Mouse (Mus musculus): ENCODE measurements at regions not wholly inside any gene's neighbourhood (a gene's known extent, or its start where the extent isn't known, plus 50 kb on each side); places are given as distances from the start of the nearest gene placed in this dataset.

DNA sequence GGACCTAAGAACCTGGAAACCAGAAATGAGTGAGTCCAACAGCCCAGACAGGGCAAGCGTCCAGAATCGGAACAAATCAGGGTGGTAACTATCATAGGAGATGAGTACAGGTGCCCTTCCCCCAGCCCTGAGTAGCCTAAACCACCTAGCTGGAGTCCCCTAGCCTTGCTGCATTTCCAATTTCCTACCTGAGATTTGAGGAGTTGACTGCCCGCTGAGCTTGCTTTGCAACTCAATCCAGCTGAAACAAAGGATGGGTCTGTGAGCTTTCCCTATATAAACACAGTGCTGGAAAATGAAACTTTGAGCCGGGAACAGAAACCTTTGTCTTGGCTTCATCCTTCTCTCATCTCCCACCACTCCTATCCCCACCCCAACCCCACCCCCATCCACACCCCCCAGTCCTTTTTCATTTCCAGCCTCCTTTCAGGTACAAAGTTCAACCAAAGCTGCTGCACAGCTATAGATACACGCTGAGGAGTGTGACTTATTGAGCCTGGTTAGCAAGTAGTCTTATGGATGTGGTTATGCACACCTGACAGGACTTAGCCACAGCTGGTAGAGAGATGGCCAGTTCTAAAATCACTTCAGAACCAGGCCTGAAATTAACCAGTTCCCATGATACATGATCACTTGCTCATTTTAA is 61.0 kb upstream of the Ccn6 start:
- Histone ChIP-seq H3K4me1 (ENCODE audit: control insufficient read depth, insufficient read depth, insufficient read length) (no peaks in the 10 kb centered on the region), H3K4me3 (ENCODE audit: extremely low read depth, insufficient read depth, insufficient read length) (no peak overlapping the region), H3K27me3 (ENCODE audit: control insufficient read depth, insufficient read depth, low read length) (no peaks in the 10 kb centered on the region), H3K36me3 (ENCODE audit: control insufficient read depth, insufficient read depth, low read length) (no peaks in the 10 kb centered on the region), H3K27ac (ENCODE audit: insufficient read depth, low read length) (no peak overlapping the region)
- WGBS = 87% methylated on average over 5 of the region's 5 CpGs
- no peak for DNase-seq (ENCODE audit: low read depth in 1 of 2, low spot score in 2 of 2)
- TF ChIP-seq CTCF (IDR thresholded peaks at IDR 0.05; ENCODE audit: extremely low read depth, insufficient read depth, insufficient read length, insufficient replicate concordance) (no peak), POLR2A (IDR thresholded peaks at IDR 0.05; ENCODE audit: low read depth, low read length) (no peak)

DNA sequence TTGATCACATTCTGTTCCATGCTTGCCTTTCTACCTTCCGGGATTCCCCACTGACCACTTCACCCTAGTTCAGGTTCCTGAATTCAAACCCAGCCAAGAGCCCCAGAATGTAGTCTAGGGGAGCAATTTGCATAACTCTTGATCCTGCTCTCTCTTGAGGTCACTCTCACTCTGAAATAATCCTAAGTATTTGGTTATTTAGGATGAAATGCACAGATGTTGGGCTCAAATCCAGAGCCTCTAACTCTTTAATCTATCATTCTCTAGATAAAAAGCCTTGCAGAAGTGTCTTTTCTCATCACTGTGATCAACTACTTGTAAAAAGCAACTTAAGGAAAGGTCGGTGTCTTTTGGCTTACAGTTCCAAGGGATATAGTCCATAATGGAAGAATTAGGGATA is 57.4 kb upstream of the Ccn6 start:
- no peaks in the 10 kb centered on the region for H3K4me1 ChIP-seq (ENCODE audit: control insufficient read depth, insufficient read depth, insufficient read length)
- H3K27me3 ChIP-seq (ENCODE audit: control insufficient read depth, insufficient read depth, low read length) = no peaks in the 10 kb centered on the region
- H3K27ac ChIP-seq (ENCODE audit: insufficient read depth, low read length) = no peak overlapping the region
- no peaks in the 10 kb centered on the region for H3K36me3 ChIP-seq (ENCODE audit: control insufficient read depth, insufficient read depth, low read length)
- 97% methylated on average over 2 of the region's 2 CpGs for WGBS
- no peak for TF ChIP-seq POLR2A (IDR thresholded peaks at IDR 0.05; ENCODE audit: low read depth, low read length)
- no peak for TF ChIP-seq CTCF (IDR thresholded peaks at IDR 0.05; ENCODE audit: extremely low read depth, insufficient read depth, insufficient read length, insufficient replicate concordance)
- no peak for DNase-seq (ENCODE audit: low read depth in 1 of 2, low spot score in 2 of 2)
- no peak overlapping the region for H3K4me3 ChIP-seq (ENCODE audit: extremely low read depth, insufficient read depth, insufficient read length)

DNA sequence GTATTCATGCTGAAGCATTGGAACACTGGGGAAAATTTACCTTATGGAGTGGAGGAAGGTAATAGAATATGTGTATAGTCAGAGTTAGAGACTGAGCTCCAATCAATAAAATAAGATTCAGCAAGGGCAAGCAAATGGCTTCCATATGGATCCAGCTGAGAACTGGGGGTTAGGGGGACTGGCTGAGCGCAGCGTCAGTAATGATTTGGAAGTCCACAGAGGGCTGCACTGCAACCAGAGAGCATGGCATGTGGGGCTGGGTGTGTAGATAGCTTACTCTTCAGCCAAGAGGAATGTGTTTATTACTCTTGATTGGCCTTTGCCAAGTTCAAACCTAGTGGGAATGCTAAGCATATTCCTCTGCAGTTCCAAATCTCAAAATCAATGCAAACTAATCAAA is 55.8 kb upstream of the Ccn6 start:
- no peaks in the 10 kb centered on the region for H3K4me1 ChIP-seq (ENCODE audit: control insufficient read depth, insufficient read depth, insufficient read length)
- H3K36me3 ChIP-seq (ENCODE audit: control insufficient read depth, insufficient read depth, low read length) = no peaks in the 10 kb centered on the region
- H3K4me3 ChIP-seq (ENCODE audit: extremely low read depth, insufficient read depth, insufficient read length) = no peak overlapping the region
- no peaks in the 10 kb centered on the region for H3K27me3 ChIP-seq (ENCODE audit: control insufficient read depth, insufficient read depth, low read length)
- TF ChIP-seq POLR2A (IDR thresholded peaks at IDR 0.05; ENCODE audit: low read depth, low read length) = no peak
- TF ChIP-seq CTCF (IDR thresholded peaks at IDR 0.05; ENCODE audit: extremely low read depth, insufficient read depth, insufficient read length, insufficient replicate concordance) = no peak
- DNase-seq (ENCODE audit: low read depth in 1 of 2, low spot score in 2 of 2) = no peak
- H3K27ac ChIP-seq (ENCODE audit: insufficient read depth, low read length) = no peak overlapping the region
- WGBS = 96% methylated on average over 2 of the region's 2 CpGs

DNA sequence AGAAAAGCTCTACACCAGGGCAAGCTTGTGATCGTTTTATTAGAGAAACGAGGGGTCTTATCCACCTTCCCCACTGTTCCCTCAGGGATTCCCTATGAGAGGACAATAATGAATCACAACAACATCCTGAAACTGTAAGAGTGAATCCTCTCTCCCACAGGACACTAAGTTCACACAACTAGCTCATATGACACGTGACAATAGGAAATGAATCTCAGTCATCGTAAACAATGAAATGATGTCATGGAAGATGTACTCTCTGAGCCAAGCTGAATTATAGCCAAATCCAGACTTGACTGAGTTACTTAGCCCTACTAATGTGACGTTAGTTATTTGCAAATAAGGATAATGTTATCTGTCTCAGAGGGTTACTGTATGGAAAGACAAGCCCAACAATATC is 54.6 kb upstream of the Ccn6 start:
- Histone ChIP-seq H3K4me3 (ENCODE audit: extremely low read depth, insufficient read depth, insufficient read length) (no peak overlapping the region), H3K27ac (ENCODE audit: insufficient read depth, low read length) (no peak overlapping the region), H3K36me3 (ENCODE audit: control insufficient read depth, insufficient read depth, low read length) (no peaks in the 10 kb centered on the region), H3K4me1 (ENCODE audit: control insufficient read depth, insufficient read depth, insufficient read length) (no peaks in the 10 kb centered on the region), H3K27me3 (ENCODE audit: control insufficient read depth, insufficient read depth, low read length) (no peaks in the 10 kb centered on the region)
- no peak for TF ChIP-seq CTCF (IDR thresholded peaks at IDR 0.05; ENCODE audit: extremely low read depth, insufficient read depth, insufficient read length, insufficient replicate concordance)
- TF ChIP-seq POLR2A (IDR thresholded peaks at IDR 0.05; ENCODE audit: low read depth, low read length) = no peak
- no peak for DNase-seq (ENCODE audit: low read depth in 1 of 2, low spot score in 2 of 2)
- WGBS = 89% methylated on average over 5 of the region's 5 CpGs

DNA sequence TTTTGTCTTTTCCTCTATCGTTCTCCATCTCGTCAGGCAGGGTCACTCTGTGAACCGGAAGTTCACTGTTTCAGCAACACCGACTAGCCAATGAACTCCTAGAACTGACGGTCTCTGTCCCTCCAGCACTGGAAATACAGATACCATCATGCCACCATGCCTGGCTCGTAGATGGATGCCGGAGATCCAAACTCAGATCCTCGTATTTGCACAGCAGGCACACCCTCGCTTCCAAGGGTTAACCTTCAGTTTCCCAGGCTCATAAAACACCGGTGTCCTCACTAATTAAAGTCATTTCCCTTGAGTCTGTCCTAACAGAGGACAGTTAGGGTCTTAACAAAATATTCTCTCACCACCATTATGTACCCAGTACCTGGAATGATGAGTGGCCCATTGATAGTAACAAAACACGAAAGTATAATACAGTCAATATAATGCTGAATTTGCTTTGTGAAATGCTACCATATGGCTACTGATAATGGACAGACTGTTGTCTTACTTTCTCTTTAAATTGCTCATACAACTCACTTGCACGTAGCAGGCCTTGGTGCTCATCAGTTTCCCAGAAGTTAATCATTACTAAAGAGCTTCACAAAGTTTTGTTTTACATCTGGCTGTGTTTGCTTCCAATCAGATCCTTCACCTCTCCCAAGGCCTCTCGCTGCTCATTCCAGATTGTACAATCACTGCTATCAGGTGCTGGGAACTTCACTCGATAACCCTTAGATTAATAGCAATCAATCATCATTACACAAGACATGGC is 52.7 kb upstream of the Ccn6 start:
- H3K36me3 ChIP-seq (ENCODE audit: control insufficient read depth, insufficient read depth, low read length) = no peaks in the 10 kb centered on the region
- TF ChIP-seq POLR2A (IDR thresholded peaks at IDR 0.05; ENCODE audit: low read depth, low read length) = no peak
- H3K27ac ChIP-seq (ENCODE audit: insufficient read depth, low read length) = no peak overlapping the region
- no peak overlapping the region for H3K4me3 ChIP-seq (ENCODE audit: extremely low read depth, insufficient read depth, insufficient read length)
- 94% methylated on average over 14 of the region's 14 CpGs for WGBS
- DNase-seq (ENCODE audit: low read depth in 1 of 2, low spot score in 2 of 2) = no peak
- H3K4me1 ChIP-seq (ENCODE audit: control insufficient read depth, insufficient read depth, insufficient read length) = no peaks in the 10 kb centered on the region
- no peaks in the 10 kb centered on the region for H3K27me3 ChIP-seq (ENCODE audit: control insufficient read depth, insufficient read depth, low read length)

DNA sequence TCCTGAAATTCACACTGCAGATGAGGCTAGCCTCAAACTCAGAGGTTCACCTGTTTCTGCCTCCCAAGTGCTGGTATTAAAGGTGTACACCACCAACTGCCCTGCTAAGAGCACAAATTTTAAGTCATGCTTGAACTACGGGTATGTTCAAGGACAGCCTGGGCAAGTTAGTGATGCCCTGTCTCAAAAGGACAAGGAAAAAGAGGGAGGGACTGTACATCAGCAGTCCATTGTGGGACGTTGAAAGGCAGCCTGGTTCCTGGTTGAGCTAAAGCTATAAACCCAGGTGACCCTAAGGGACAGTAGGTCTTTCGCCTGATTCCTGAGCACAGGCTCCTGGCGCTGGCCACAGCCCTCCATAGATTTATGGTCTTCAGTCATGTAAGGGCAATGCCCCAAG is 51.0 kb upstream of the Ccn6 start:
- WGBS = 89% methylated on average over 4 of the region's 4 CpGs
- no peaks in the 10 kb centered on the region for H3K4me1 ChIP-seq (ENCODE audit: control insufficient read depth, insufficient read depth, insufficient read length)
- no peak for DNase-seq (ENCODE audit: low read depth in 1 of 2, low spot score in 2 of 2)
- H3K36me3 ChIP-seq (ENCODE audit: control insufficient read depth, insufficient read depth, low read length) = no peaks in the 10 kb centered on the region
- no peak for TF ChIP-seq POLR2A (IDR thresholded peaks at IDR 0.05; ENCODE audit: low read depth, low read length)
- no peak for TF ChIP-seq CTCF (IDR thresholded peaks at IDR 0.05; ENCODE audit: extremely low read depth, insufficient read depth, insufficient read length, insufficient replicate concordance)
- H3K27ac ChIP-seq (ENCODE audit: insufficient read depth, low read length) = no peak overlapping the region
- no peaks in the 10 kb centered on the region for H3K27me3 ChIP-seq (ENCODE audit: control insufficient read depth, insufficient read depth, low read length)
- H3K4me3 ChIP-seq (ENCODE audit: extremely low read depth, insufficient read depth, insufficient read length) = no peak overlapping the region
